Mouse (Mus musculus) ES-Bruce4 (cell line): ENCODE measurements around the gene Tmem210.

Experiments
- CTCF ChIP-seq: IDR thresholded peaks from one replicate; pipeline ENCODE4 v1.8.1; 2011; ENCODE audit warnings: low read depth, low read length
- POLR2A ChIP-seq: IDR thresholded peaks from one replicate; pipeline ENCODE4 v1.8.1; 2011; ENCODE audit warnings: low read length; ENCODE audit not compliant: insufficient read depth

DNA sequence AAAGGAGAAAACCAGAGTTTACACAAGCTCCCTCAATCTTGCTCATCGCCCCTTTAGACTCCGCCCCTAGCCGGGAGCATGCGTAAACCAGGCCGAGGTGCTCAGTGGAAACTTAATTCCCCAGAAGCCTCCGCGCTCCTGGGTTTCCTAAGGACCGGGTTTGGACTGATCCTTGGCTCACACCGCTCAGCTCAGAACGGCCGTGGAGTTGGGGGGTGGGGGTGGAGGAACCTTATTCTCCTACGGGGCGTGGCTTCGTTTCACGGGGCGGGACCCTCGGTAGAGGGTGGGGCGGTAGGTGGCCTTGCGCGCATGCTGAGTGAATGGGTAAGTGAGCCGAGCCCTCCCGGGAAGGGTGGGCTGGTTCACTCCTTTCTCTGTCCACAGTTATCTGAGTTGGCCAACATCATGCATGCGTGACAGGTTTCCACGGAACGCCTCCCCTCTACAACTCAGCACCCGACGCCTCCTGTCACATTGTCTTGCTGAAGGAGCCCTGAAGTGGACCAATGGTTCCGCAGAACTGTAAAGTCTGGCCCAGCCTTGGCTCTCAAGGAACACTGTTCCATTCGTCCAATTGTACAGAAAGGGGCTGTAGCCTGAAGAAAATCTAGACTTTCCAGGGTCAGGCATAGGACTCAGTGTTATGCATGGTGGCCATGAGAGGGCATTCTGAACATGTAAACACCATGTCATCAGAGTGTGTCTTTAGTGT lies 47.1 kb upstream of the Tmem210 start:
- TF ChIP-seq CTCF (no peak), POLR2A (peak; percentile 38)
